Mouse (Mus musculus): Measurements from ENCODE around the gene 2510002D24Rik. TPM values are rescaled to one million over a fixed set of nuclear protein-coding genes. Genes with fewer than 3 reads are reported as not detected.
A peak's percentile ranks its signal among the peaks of the same experiment; 100 is the strongest.

The 2510002D24Rik gene
- polyA plus RNA-seq, 1 experiment from 2014 or later, result 40.0 TPM

GRCm38 (mm10) chr16:18809001-18809400 is 27.4 kb upstream of the 2510002D24Rik start:
- Histone ChIP-seq H3K36me3 (ENCODE audit: control insufficient read depth, insufficient read depth) (peaks cover 36% of the 10 kb centered on the region), H3K9me3 (replicated peaks; ENCODE audit: control insufficient read depth, low read length) (no peaks in the 10 kb centered on the region), H3K9ac (ENCODE audit: low read length) (no peak overlapping the region), H3K4me3 (ENCODE audit: low read length) (no peak overlapping the region), H3K4me1 (ENCODE audit: control insufficient read depth, insufficient read depth, low read length) (peaks cover 16% of the 10 kb centered on the region), H3K27ac (ENCODE audit: low read length) (no peak overlapping the region), H3K27me3 (ENCODE audit: control insufficient read depth, insufficient read depth, low read length) (no peaks in the 10 kb centered on the region), H3K4me2 (ENCODE audit: low read depth, low read length) (no peak overlapping the region)
- 90% methylated on average over 5 of the region's 5 CpGs for WGBS
- no peak for ATAC-seq (replicated peaks; ENCODE audit: extremely low read depth, insufficient read depth, low FRiP score)

- peaks cover 16% of the 10 kb centered on the region for H3K4me1 ChIP-seq (ENCODE audit: control insufficient read depth, insufficient read depth, low read length)
- peak overlapping the region; percentile 95 for H3K4me2 ChIP-seq (ENCODE audit: low read depth, low read length)
- ATAC-seq (replicated peaks; ENCODE audit: extremely low read depth, insufficient read depth, low FRiP score), result peak; percentile 12; the same call in 1 of the 2 replicates
- H3K36me3 ChIP-seq (ENCODE audit: control insufficient read depth, insufficient read depth), result peaks cover 34% of the 10 kb centered on the region
- H3K9me3 ChIP-seq (replicated peaks; ENCODE audit: control insufficient read depth, low read length), result no peaks in the 10 kb centered on the region
- peak overlapping the region; percentile 25; the same call in 1 of the 2 replicates for H3K27ac ChIP-seq (ENCODE audit: low read length)
- peak overlapping the region; percentile 83 for H3K9ac ChIP-seq (ENCODE audit: low read length)
- H3K4me3 ChIP-seq (ENCODE audit: low read length), result peak overlapping the region; percentile 68
- no peaks in the 10 kb centered on the region for H3K27me3 ChIP-seq (ENCODE audit: control insufficient read depth, insufficient read depth, low read length)
- 3% methylated on average over 5 of the region's 5 CpGs for WGBS
These were observed 25.3 kb upstream of the 2510002D24Rik start for GRCm38 (mm10) chr16:18811032-18811431.

GRCm38 (mm10) chr16:18811468-18812384 is 24.7 kb upstream of the 2510002D24Rik start, which contains the start of the genes Ufd1 and Cdc45:
Gene Ufd1, plus strand, starts transcription at chr16:18811779.
Gene Cdc45, minus strand, starts transcription at chr16:18811987.
- peak within 1 kb of the TSS; percentile 68 for H3K4me3 ChIP-seq (ENCODE audit: low read length)
- ATAC-seq (replicated peaks; ENCODE audit: extremely low read depth, insufficient read depth, low FRiP score), result peak; percentile 94
- under 1% methylated on average over 42 of the region's 42 CpGs for WGBS
- peaks cover 35% of the 10 kb centered on the region for H3K36me3 ChIP-seq (ENCODE audit: control insufficient read depth, insufficient read depth)
- no peaks in the 10 kb centered on the region for H3K27me3 ChIP-seq (ENCODE audit: control insufficient read depth, insufficient read depth, low read length)
- H3K4me2 ChIP-seq (ENCODE audit: low read depth, low read length), result peak within 1 kb of the TSS; percentile 95
- peaks cover 16% of the 10 kb centered on the region for H3K4me1 ChIP-seq (ENCODE audit: control insufficient read depth, insufficient read depth, low read length)
- no peaks in the 10 kb centered on the region for H3K9me3 ChIP-seq (replicated peaks; ENCODE audit: control insufficient read depth, low read length)
- peak within 1 kb of the TSS; percentile 83 for H3K9ac ChIP-seq (ENCODE audit: low read length)
- H3K27ac ChIP-seq (ENCODE audit: low read length), result peak within 1 kb of the TSS; percentile 75

GRCm38 (mm10) chr16:18812385-18812910 is 23.9 kb upstream of the 2510002D24Rik start:
- H3K9ac ChIP-seq (ENCODE audit: low read length), result peak overlapping the region; percentile 83
- peak overlapping the region; percentile 95 for H3K4me2 ChIP-seq (ENCODE audit: low read depth, low read length)
- no peaks in the 10 kb centered on the region for H3K9me3 ChIP-seq (replicated peaks; ENCODE audit: control insufficient read depth, low read length)
- peak overlapping the region; percentile 75 for H3K27ac ChIP-seq (ENCODE audit: low read length)
- H3K36me3 ChIP-seq (ENCODE audit: control insufficient read depth, insufficient read depth), result peaks cover 32% of the 10 kb centered on the region
- peaks cover 16% of the 10 kb centered on the region for H3K4me1 ChIP-seq (ENCODE audit: control insufficient read depth, insufficient read depth, low read length)
- peak; percentile 8; the same call in 1 of the 2 replicates for ATAC-seq (replicated peaks; ENCODE audit: extremely low read depth, insufficient read depth, low FRiP score)
- WGBS, result 2% methylated on average over 31 of the region's 31 CpGs
- no peaks in the 10 kb centered on the region for H3K27me3 ChIP-seq (ENCODE audit: control insufficient read depth, insufficient read depth, low read length)
- H3K4me3 ChIP-seq (ENCODE audit: low read length), result peak overlapping the region; percentile 68

GRCm38 (mm10) chr16:18822356-18822755 is 14.0 kb upstream of the 2510002D24Rik start:
- Histone ChIP-seq H3K9ac (ENCODE audit: low read length) (no peak overlapping the region), H3K4me3 (ENCODE audit: low read length) (no peak overlapping the region), H3K9me3 (replicated peaks; ENCODE audit: control insufficient read depth, low read length) (no peaks in the 10 kb centered on the region), H3K4me2 (ENCODE audit: low read depth, low read length) (no peak overlapping the region), H3K27ac (ENCODE audit: low read length) (no peak overlapping the region), H3K4me1 (ENCODE audit: control insufficient read depth, insufficient read depth, low read length) (no peaks in the 10 kb centered on the region), H3K36me3 (ENCODE audit: control insufficient read depth, insufficient read depth) (peaks cover 81% of the 10 kb centered on the region), H3K27me3 (ENCODE audit: control insufficient read depth, insufficient read depth, low read length) (no peaks in the 10 kb centered on the region)
- WGBS, result 87% methylated on average over 1 of the region's 1 CpGs
- ATAC-seq (replicated peaks; ENCODE audit: extremely low read depth, insufficient read depth, low FRiP score), result no peak

- no peaks in the 10 kb centered on the region for H3K4me1 ChIP-seq (ENCODE audit: control insufficient read depth, insufficient read depth, low read length)
- no peak overlapping the region for H3K4me2 ChIP-seq (ENCODE audit: low read depth, low read length)
- no peak overlapping the region for H3K9ac ChIP-seq (ENCODE audit: low read length)
- no peaks in the 10 kb centered on the region for H3K27me3 ChIP-seq (ENCODE audit: control insufficient read depth, insufficient read depth, low read length)
- H3K4me3 ChIP-seq (ENCODE audit: low read length), result no peak overlapping the region
- H3K36me3 ChIP-seq (ENCODE audit: control insufficient read depth, insufficient read depth), result peaks cover 83% of the 10 kb centered on the region
- H3K9me3 ChIP-seq (replicated peaks; ENCODE audit: control insufficient read depth, low read length), result no peaks in the 10 kb centered on the region
- H3K27ac ChIP-seq (ENCODE audit: low read length), result no peak overlapping the region
- ATAC-seq (replicated peaks; ENCODE audit: extremely low read depth, insufficient read depth, low FRiP score), result no peak
- 85% methylated on average over 4 of the region's 4 CpGs for WGBS
These were observed 13.5 kb upstream of the 2510002D24Rik start for GRCm38 (mm10) chr16:18822925-18823324.

- no peak overlapping the region for H3K27ac ChIP-seq (ENCODE audit: low read length)
- 91% methylated on average over 3 of the region's 3 CpGs for WGBS
- no peak for ATAC-seq (replicated peaks; ENCODE audit: extremely low read depth, insufficient read depth, low FRiP score)
- H3K4me2 ChIP-seq (ENCODE audit: low read depth, low read length), result no peak overlapping the region
- no peaks in the 10 kb centered on the region for H3K9me3 ChIP-seq (replicated peaks; ENCODE audit: control insufficient read depth, low read length)
- no peak overlapping the region for H3K9ac ChIP-seq (ENCODE audit: low read length)
- H3K27me3 ChIP-seq (ENCODE audit: control insufficient read depth, insufficient read depth, low read length), result no peaks in the 10 kb centered on the region
- peaks cover 58% of the 10 kb centered on the region for H3K36me3 ChIP-seq (ENCODE audit: control insufficient read depth, insufficient read depth)
- no peaks in the 10 kb centered on the region for H3K4me1 ChIP-seq (ENCODE audit: control insufficient read depth, insufficient read depth, low read length)
- H3K4me3 ChIP-seq (ENCODE audit: low read length), result no peak overlapping the region
These were observed 7.7 kb upstream of the 2510002D24Rik start for GRCm38 (mm10) chr16:18828630-18829029.

GRCm38 (mm10) chr16:18829102-18829501 is 7.3 kb upstream of the 2510002D24Rik start:
- Histone ChIP-seq H3K9me3 (replicated peaks; ENCODE audit: control insufficient read depth, low read length) (no peaks in the 10 kb centered on the region), H3K4me3 (ENCODE audit: low read length) (no peak overlapping the region), H3K4me1 (ENCODE audit: control insufficient read depth, insufficient read depth, low read length) (no peaks in the 10 kb centered on the region), H3K9ac (ENCODE audit: low read length) (no peak overlapping the region), H3K27ac (ENCODE audit: low read length) (no peak overlapping the region), H3K4me2 (ENCODE audit: low read depth, low read length) (no peak overlapping the region), H3K27me3 (ENCODE audit: control insufficient read depth, insufficient read depth, low read length) (no peaks in the 10 kb centered on the region), H3K36me3 (ENCODE audit: control insufficient read depth, insufficient read depth) (peaks cover 62% of the 10 kb centered on the region)
- no peak for ATAC-seq (replicated peaks; ENCODE audit: extremely low read depth, insufficient read depth, low FRiP score)
- WGBS, result 62% methylated on average over 6 of the region's 6 CpGs

GRCm38 (mm10) chr16:18833486-18833885 is 2.9 kb upstream of the 2510002D24Rik start:
- Histone ChIP-seq H3K4me3 (ENCODE audit: low read length) (no peak overlapping the region), H3K27ac (ENCODE audit: low read length) (no peak overlapping the region), H3K4me2 (ENCODE audit: low read depth, low read length) (no peak overlapping the region), H3K9me3 (replicated peaks; ENCODE audit: control insufficient read depth, low read length) (no peaks in the 10 kb centered on the region), H3K27me3 (ENCODE audit: control insufficient read depth, insufficient read depth, low read length) (no peaks in the 10 kb centered on the region), H3K9ac (ENCODE audit: low read length) (no peak overlapping the region), H3K4me1 (ENCODE audit: control insufficient read depth, insufficient read depth, low read length) (peaks cover 4% of the 10 kb centered on the region; the same call in 1 of the 2 replicates), H3K36me3 (ENCODE audit: control insufficient read depth, insufficient read depth) (peaks cover 31% of the 10 kb centered on the region)
- 67% methylated on average over 2 of the region's 2 CpGs for WGBS
- no peak for ATAC-seq (replicated peaks; ENCODE audit: extremely low read depth, insufficient read depth, low FRiP score)

All from heart, embryonic 16.5 days (tissue).